In the genomic region with DNA sequence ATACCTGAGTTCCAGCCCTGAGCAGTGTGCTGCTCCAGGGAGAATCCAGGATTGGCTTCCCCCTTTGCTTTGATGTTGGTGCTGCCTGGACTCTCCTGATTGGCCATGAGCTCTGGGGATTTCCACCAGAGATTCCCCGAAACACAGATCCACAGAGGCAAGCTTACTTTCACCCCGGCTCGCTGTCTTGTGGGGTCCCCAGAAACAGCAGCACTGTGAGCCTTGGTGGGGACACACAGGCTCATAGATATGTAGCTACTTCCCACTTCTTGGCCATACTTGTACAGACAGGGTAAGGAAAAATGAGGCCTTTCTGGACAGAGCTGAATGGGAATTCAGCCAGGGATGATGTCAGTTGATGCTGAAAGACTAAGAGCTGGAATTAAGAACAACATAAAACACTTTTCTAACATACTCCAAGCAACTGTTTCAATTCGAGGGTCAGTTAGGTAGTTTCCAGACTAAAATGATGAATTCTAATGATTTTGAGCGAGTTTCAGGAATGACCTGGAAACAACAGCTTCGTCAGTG, we compare ENCODE assay signal across 22 mouse cellular contexts. TPM values are rescaled to one million over a fixed set of nuclear protein-coding genes. Genes with fewer than 3 reads are reported as not detected.
A peak's percentile ranks its signal among the peaks of the same experiment; 100 is the strongest.
DNase-seq lines count a peak whose midpoint lies in the region; ATAC-seq lines count a peak whose summit lies in the region.
"Had no signal": no experiment of that assay in that cellular context is flagged by ENCODE, and none has a peak within 500 bp of the region (broad histone marks: within the 10 kb centered on the region; RNA-seq: fewer than 3 reads in every experiment).

No protein-coding gene starts in this region.

- no peak overlapping the region for H3K4me2 ChIP-seq in heart, embryonic 16.5 days (ENCODE audit: low read depth, low read length)
- H3K4me2 ChIP-seq in forebrain, embryonic 16.5 days (ENCODE audit: low read length): no peak overlapping the region
- H3K4me2 ChIP-seq: forebrain, embryonic 13.5 days; hindbrain, embryonic 13.5 days; liver, embryonic 15.5 days had no signal

- H3K9ac ChIP-seq in heart, embryonic 16.5 days (ENCODE audit: low read length): no peak overlapping the region
- H3K9ac ChIP-seq in forebrain, embryonic 16.5 days (replicated peaks; ENCODE audit: low read depth, low read length): no peak overlapping the region
- H3K9ac ChIP-seq: forebrain, embryonic 13.5 days; hindbrain, embryonic 13.5 days; liver, embryonic 15.5 days had no signal

- peak; percentile 39 for DNase-seq in gastrocnemius, postnatal 14 days
- DNase-seq in gastrocnemius, postnatal 10 days: no peak
- DNase-seq in natural killer cell, adult 2 months (ENCODE audit: low spot score in 2 of 2): no peak
- DNase-seq in cerebellum, adult 8-10 months: no peak
- DNase-seq: cerebellum, adult 9-11 months; kidney, postnatal 10 days; midbrain, embryonic 14.5 days; spleen, adult 18-20 months; thymus, postnatal 4 days had no signal

- no peak for ATAC-seq in megakaryocyte, adult 5-6 weeks (ENCODE audit: poor library complexity, severe bottlenecking)
- ATAC-seq in heart, embryonic 16.5 days (replicated peaks; ENCODE audit: extremely low read depth, insufficient read depth, low FRiP score): peak; percentile 49; the same call in 1 of the 2 replicates
- ATAC-seq in forebrain, embryonic 16.5 days: no peak
- ATAC-seq: forebrain, embryonic 13.5 days; inflammation-experienced regulatory T-cells, adult 6 months had no signal

- H3K4me1 ChIP-seq in megakaryocyte, embryonic 14.5 days: peaks cover 62% of the 10 kb centered on the region
- H3K4me1 ChIP-seq in heart, embryonic 16.5 days (ENCODE audit: control insufficient read depth, insufficient read depth, low read length): peaks cover 6% of the 10 kb centered on the region
- H3K4me1 ChIP-seq in forebrain, embryonic 16.5 days (replicated peaks; ENCODE audit: control insufficient read depth, insufficient read depth, low read length): no peaks in the 10 kb centered on the region
- H3K4me1 ChIP-seq: liver, embryonic 15.5 days had no signal

- H3K9me3 ChIP-seq in megakaryocyte, embryonic 14.5 days: 0 out of 2 replicates have a peak, but pooled peaks cover 4% of the 10 kb centered on the region
- H3K9me3 ChIP-seq in heart, embryonic 16.5 days (replicated peaks; ENCODE audit: control insufficient read depth, low read length): no peaks in the 10 kb centered on the region
- H3K9me3 ChIP-seq in forebrain, embryonic 16.5 days (ENCODE audit: control insufficient read depth, low read length): no peaks in the 10 kb centered on the region
- H3K9me3 ChIP-seq: forebrain, embryonic 13.5 days; liver, embryonic 15.5 days had no signal

- no peak overlapping the region for H3K27ac ChIP-seq in heart, embryonic 16.5 days (ENCODE audit: low read length)
- no peak overlapping the region for H3K27ac ChIP-seq in forebrain, embryonic 16.5 days (ENCODE audit: low read length)
- H3K27ac ChIP-seq: forebrain, embryonic 13.5 days; heart, adult 2 months; hindbrain, embryonic 13.5 days; layer of hippocampus, adult 2 months; liver, embryonic 15.5 days had no signal

- peak overlapping the region; percentile 67 for H3K4me3 ChIP-seq in megakaryocyte, embryonic 14.5 days (replicated peaks)
- no peak overlapping the region for H3K4me3 ChIP-seq in heart, embryonic 16.5 days (ENCODE audit: low read length)
- no peak overlapping the region for H3K4me3 ChIP-seq in forebrain, embryonic 16.5 days (replicated peaks; ENCODE audit: low read length)
- H3K4me3 ChIP-seq: erythroblast, embryonic 14.5 days; forebrain, embryonic 13.5 days; heart, adult 2 months; hindbrain, embryonic 13.5 days; layer of hippocampus, adult 2 months; liver, embryonic 15.5 days had no signal

- intact Hi-C loops in gastrocnemius, postnatal 14 days (cut with DNase I; ENCODE audit: low total_unique reads): no loop called here

- H3K27me3 ChIP-seq in megakaryocyte, embryonic 14.5 days (replicated peaks): peaks cover 22% of the 10 kb centered on the region
- H3K27me3 ChIP-seq in heart, embryonic 16.5 days (ENCODE audit: control insufficient read depth, insufficient read depth, low read length): no peaks in the 10 kb centered on the region
- no peaks in the 10 kb centered on the region for H3K27me3 ChIP-seq in forebrain, embryonic 16.5 days (replicated peaks; ENCODE audit: control insufficient read depth, insufficient read depth, low read length)
- H3K27me3 ChIP-seq: CH12.LX; forebrain, embryonic 13.5 days; hindbrain, embryonic 13.5 days; liver, embryonic 15.5 days had no signal

- H3K36me3 ChIP-seq in megakaryocyte, embryonic 14.5 days (replicated peaks; ENCODE audit: low read length): peaks cover 11% of the 10 kb centered on the region
- no peaks in the 10 kb centered on the region for H3K36me3 ChIP-seq in heart, embryonic 16.5 days (ENCODE audit: control insufficient read depth, insufficient read depth)
- no peaks in the 10 kb centered on the region for H3K36me3 ChIP-seq in forebrain, embryonic 16.5 days (ENCODE audit: control insufficient read depth, insufficient read depth)
- H3K36me3 ChIP-seq: hindbrain, embryonic 13.5 days; liver, embryonic 15.5 days had no signal

- WGBS in heart, embryonic 16.5 days: 76% methylated on average over 6 of the region's 6 CpGs
- WGBS in forebrain, embryonic 16.5 days: 87% methylated on average over 6 of the region's 6 CpGs

RNA-seq across cellular contexts. Expression of gene Hivep3, which starts 17.2 kb away (rescaled TPM):
- 1 to 10 TPM; 2.9 to 3.0 TPM for total RNA-seq in gastrocnemius, postnatal 14 days (2021)
- 1 to 10 TPM; 3.5 to 3.9 TPM for total RNA-seq in gastrocnemius, postnatal 10 days (2021)
- polyA plus RNA-seq in megakaryocyte, embryonic 14.5 days (2012; ENCODE audit: insufficient read depth, low replicate concordance): 3.8 and 10.4 TPM in 2 replicates
- total RNA-seq in megakaryocyte, adult 5-6 weeks (2015): 16.6 and 16.9 TPM in 2 replicates
- total RNA-seq in megakaryocyte, adult 5-6 weeks (2017): 4.3 and 6.7 TPM in 2 replicates
- 6.1 and 9.4 TPM in 2 replicates for polyA plus RNA-seq in heart, embryonic 16.5 days (2015; fragmentation: Nextera tagmentation; extraction: Ambion mirVana)
- polyA plus RNA-seq in forebrain, embryonic 16.5 days (2015; fragmentation: Nextera tagmentation; extraction: Ambion mirVana): 23.1 and 26.4 TPM in 2 replicates
- total RNA-seq: MEL had no signal
